Mouse (Mus musculus) heart, postnatal 10 days (tissue): ENCODE data around the gene Nup98. TPM values are rescaled to one million over a fixed set of nuclear protein-coding genes. Genes with fewer than 3 reads are reported as not detected.
A peak's percentile ranks its signal among the peaks of the same experiment; 100 is the strongest.

Experiments used
- DNase-seq, 2 experiments: peaks; one replicate each; pipeline ENCODE4 v3.0.0; 2021
- intact Hi-C: fragments of 180-260 bp; cut with DNase I; formaldehyde crosslinking; loops from one replicate; pipeline ENCODE4 v1.15.1; 2025
- total RNA-seq, 2 experiments: library from RNA; stranded (reverse); gene quantifications; 2 replicates each; pipeline ENCODE4 v1.2.3; 2021

The Nup98 gene
- total RNA-seq, 2 experiments from 2014 or later, result 39.9 to 40.5 TPM

- DNase-seq, result no peak
- intact Hi-C loops, result no loop called here
Measured at GRCm38 (mm10) chr7:102238686-102239286, 28.8 kb upstream of the Nup98 start.

- intact Hi-C loops, result no loop called here
- DNase-seq, result no peak
Measured at GRCm38 (mm10) chr7:102233059-102233458, 23.1 kb upstream of the Nup98 start.

GRCm38 (mm10) chr7:102229814-102230213 is 19.8 kb upstream of the Nup98 start:
- no peak for DNase-seq
- intact Hi-C loops, result no loop called here

GRCm38 (mm10) chr7:102228049-102228670 is 18.2 kb upstream of the Nup98 start:
- DNase-seq, result no peak
- intact Hi-C loops, result no loop called here

- intact Hi-C loops, result loop anchor here (2.0 kb wide), 1 partner anchor 17 kb away; no protein-coding TSS in a partner anchor
- DNase-seq, result no peak
Measured at GRCm38 (mm10) chr7:102226051-102226450, 16.1 kb upstream of the Nup98 start.

- peak; percentile 27 to 41 for DNase-seq
- intact Hi-C loops, result loop anchor here (2.0 kb wide), 1 partner anchor 31 kb away; no protein-coding TSS in a partner anchor
Measured at GRCm38 (mm10) chr7:102223883-102224738, 14.1 kb upstream of the Nup98 start.

- intact Hi-C loops, result loop anchor here (2.0 kb wide), 1 partner anchor 30 kb away; no protein-coding TSS in a partner anchor
- peak; percentile 74 to 77 for DNase-seq
Measured at GRCm38 (mm10) chr7:102222830-102223556, 13.0 kb upstream of the Nup98 start.

- intact Hi-C loops, result loop anchor here (2.0 kb wide), 1 partner anchor 30 kb away; no protein-coding TSS in a partner anchor
- DNase-seq, result peak; percentile 52 to 62
Measured at GRCm38 (mm10) chr7:102222336-102222735, 12.4 kb upstream of the Nup98 start.

- no peak for DNase-seq
- intact Hi-C loops, result loop anchor here (2.0 kb wide), 1 partner anchor 29 kb away; no protein-coding TSS in a partner anchor
Measured at GRCm38 (mm10) chr7:102221899-102222298, 11.9 kb upstream of the Nup98 start.

GRCm38 (mm10) chr7:102211071-102211470 is 1.1 kb upstream of the Nup98 start:
- intact Hi-C loops, result no loop called here
- no peak for DNase-seq

GRCm38 (mm10) chr7:102208806-102209363 is 1.1 kb downstream of the Nup98 start:
- intact Hi-C loops, result no loop called here
- DNase-seq, result no peak

- DNase-seq, result no peak
- intact Hi-C loops, result no loop called here
Measured at GRCm38 (mm10) chr7:102205646-102206045, 4.3 kb downstream of the Nup98 start.

GRCm38 (mm10) chr7:102204296-102204857 is 5.6 kb downstream of the Nup98 start:
- intact Hi-C loops, result no loop called here
- DNase-seq, result no peak

- no peak for DNase-seq
- intact Hi-C loops, result no loop called here
Measured at GRCm38 (mm10) chr7:102200996-102201785, 8.8 kb downstream of the Nup98 start.

GRCm38 (mm10) chr7:102200576-102200975 is 9.4 kb downstream of the Nup98 start:
- intact Hi-C loops, result no loop called here
- no peak for DNase-seq

GRCm38 (mm10) chr7:102192356-102192755 is 17.6 kb downstream of the Nup98 start:
- intact Hi-C loops, result loop anchor here (1.0 to 2.0 kb wide), 2 partner anchors 30 to 58 kb away; no protein-coding TSS in a partner anchor
- peak in 1 of 2 experiments; percentile 15 for DNase-seq

GRCm38 (mm10) chr7:102183849-102184248 is 26.1 kb downstream of the Nup98 start:
- intact Hi-C loops, result no loop called here
- no peak for DNase-seq

GRCm38 (mm10) chr7:102170300-102170699 is 39.7 kb downstream of the Nup98 start:
- intact Hi-C loops, result no loop called here

GRCm38 (mm10) chr7:102153691-102154090 is 56.3 kb downstream of the Nup98 start:
- no peak for DNase-seq
- intact Hi-C loops, result no loop called here

More at GRCm38 (mm10) chr7:102170300-102170699, 39.7 kb downstream of the Nup98 start:
- no peak for DNase-seq
